Mouse (Mus musculus) left cerebral cortex, adult 2 months (tissue): ENCODE results near the gene Nfib. TPM values are rescaled to one million over a fixed set of nuclear protein-coding genes. Genes with fewer than 3 reads are reported as not detected.

Experiments
- DNase-seq, 2 experiments: peaks; one replicate each; pipeline ENCODE4 v3.0.0; 2021 to 2022; ENCODE audit warnings: low spot score in 2 of 2, mixed read lengths in 1 of 2; ENCODE audit errors: extremely low spot score in 1 of 2
- H3K27ac ChIP-seq: fragments of 200-600 bp; 2 replicates; pipeline ENCODE4 v1.8.1; 2022
- H3K4me3 ChIP-seq: fragments of 200-600 bp; 2 replicates; pipeline ENCODE4 v1.8.1; 2022
- CTCF ChIP-seq: fragments of 200-600 bp; IDR thresholded peaks from 2 replicates; pipeline ENCODE4 v1.8.1; 2022; ENCODE audit warnings: antibody characterized with exemption, mild to moderate bottlenecking, moderate library complexity
- intact Hi-C: fragments of 180-260 bp; cut with DNase I; formaldehyde crosslinking; loops from one replicate; pipeline ENCODE4 v1.15.1; 2025
- long read RNA-seq, 2 experiments: library from polyadenylated mRNA; stranded (forward); transcript quantifications; one replicate each; pipeline ENCODE4 v2.0.0; 2021; ENCODE audit warnings: borderline mapping rate in 2 of 2
- total RNA-seq, 2 experiments: library from RNA; stranded (reverse); gene quantifications; 2 replicates each; pipeline ENCODE4 v1.2.3; 2021

The Nfib gene
- 10 to 100 TPM; 83.8 to 90.1 TPM for total RNA-seq
- long read RNA-seq, experiment 1, full-length matches to known transcripts = 22 of 42 reads
- long read RNA-seq, experiment 1, partial matches to known transcripts = 2 of 42 reads
- long read RNA-seq, experiment 1, other reads (novel, unspliced or antisense) = 18 of 42 reads
- long read RNA-seq, experiment 2, full-length matches to known transcripts = 33 of 52 reads
- long read RNA-seq, experiment 2, partial matches to known transcripts = 1 of 52 reads
- long read RNA-seq, experiment 2, other reads (novel, unspliced or antisense) = 18 of 52 reads

- no peak for DNase-seq
- H3K27ac ChIP-seq = no peak within 1 kb of the TSS
- TF ChIP-seq CTCF = no peak
- intact Hi-C loops = no loop called here
- H3K4me3 ChIP-seq = peak within 1 kb of the TSS; percentile 24; the same call in 1 of the 2 replicates
These were observed at the start of gene Nfib for GRCm38 (mm10) chr4:82704841-82705794. Gene Nfib (minus strand): TSS chr4:82705750.

GRCm38 (mm10) chr4:82735764-82736163 is 30.2 kb upstream of the Nfib start:
- intact Hi-C loops = no loop called here
- H3K4me3 ChIP-seq = no peak overlapping the region
- no peak overlapping the region for H3K27ac ChIP-seq
- DNase-seq = no peak
- TF ChIP-seq CTCF = no peak

- TF ChIP-seq CTCF = no peak
- intact Hi-C loops = no loop called here
- DNase-seq = no peak
- H3K27ac ChIP-seq = no peak overlapping the region
- H3K4me3 ChIP-seq = no peak overlapping the region
These were observed 29.4 kb upstream of the Nfib start for GRCm38 (mm10) chr4:82734765-82735481.

- intact Hi-C loops = no loop called here
- DNase-seq = no peak
- no peak overlapping the region for H3K27ac ChIP-seq
- no peak for TF ChIP-seq CTCF
- H3K4me3 ChIP-seq = no peak overlapping the region
These were observed 28.8 kb upstream of the Nfib start for GRCm38 (mm10) chr4:82734348-82734747.

- no peak overlapping the region for H3K4me3 ChIP-seq
- TF ChIP-seq CTCF = no peak
- intact Hi-C loops = no loop called here
- no peak overlapping the region for H3K27ac ChIP-seq
- DNase-seq = no peak
These were observed 28.1 kb upstream of the Nfib start for GRCm38 (mm10) chr4:82733636-82734035.

- H3K27ac ChIP-seq = no peak overlapping the region
- H3K4me3 ChIP-seq = no peak overlapping the region
- intact Hi-C loops = no loop called here
- no peak for TF ChIP-seq CTCF
- no peak for DNase-seq
These were observed 24.8 kb upstream of the Nfib start for GRCm38 (mm10) chr4:82730248-82730887.

GRCm38 (mm10) chr4:82724058-82724457 is 18.5 kb upstream of the Nfib start:
- no peak for TF ChIP-seq CTCF
- no peak overlapping the region for H3K4me3 ChIP-seq
- intact Hi-C loops = no loop called here
- DNase-seq = no peak
- H3K27ac ChIP-seq = no peak overlapping the region

GRCm38 (mm10) chr4:82723048-82723447 is 17.5 kb upstream of the Nfib start:
- Histone ChIP-seq H3K4me3 (no peak overlapping the region), H3K27ac (no peak overlapping the region)
- intact Hi-C loops = no loop called here
- DNase-seq = no peak
- TF ChIP-seq CTCF = no peak

GRCm38 (mm10) chr4:82715833-82716232 is 10.3 kb upstream of the Nfib start:
- intact Hi-C loops = no loop called here
- no peak overlapping the region for H3K4me3 ChIP-seq
- DNase-seq = no peak

GRCm38 (mm10) chr4:82711611-82712295 is 6.2 kb upstream of the Nfib start:
- Histone ChIP-seq H3K27ac (no peak overlapping the region), H3K4me3 (no peak overlapping the region)
- TF ChIP-seq CTCF = no peak
- intact Hi-C loops = no loop called here
- no peak for DNase-seq

More at GRCm38 (mm10) chr4:82715833-82716232, 10.3 kb upstream of the Nfib start:
- TF ChIP-seq CTCF = no peak
- no peak overlapping the region for H3K27ac ChIP-seq

- no peak overlapping the region for H3K27ac ChIP-seq
- intact Hi-C loops = no loop called here
- no peak for TF ChIP-seq CTCF
- H3K4me3 ChIP-seq = no peak overlapping the region
- DNase-seq = no peak
These were observed 4.1 kb upstream of the Nfib start for GRCm38 (mm10) chr4:82709666-82710065.
